10 mouse cellular contexts compared by ENCODE assay signal in genomic region chr1:23491041-23491440, GRCm38 (mm10).
DNase-seq lines count a peak whose midpoint lies in the region; ATAC-seq lines count a peak whose summit lies in the region.
"Had no signal": no experiment of that assay in that cellular context is flagged by ENCODE, and none has a peak within 500 bp of the region (broad histone marks: within the 10 kb centered on the region; RNA-seq: fewer than 3 reads in every experiment).

No protein-coding gene starts in this region.

- no peak overlapping the region for H3K27ac ChIP-seq in hindbrain, embryonic 12.5 days
- no peak overlapping the region for H3K27ac ChIP-seq in hindbrain, embryonic 11.5 days (ENCODE audit: low read depth, low read length)

- H3K9ac ChIP-seq in hindbrain, embryonic 12.5 days = no peak overlapping the region
- H3K9ac ChIP-seq in hindbrain, embryonic 11.5 days (ENCODE audit: low read depth, low read length) = no peak overlapping the region

- 66% methylated on average over 6 of the region's 6 CpGs for WGBS in hindbrain, embryonic 12.5 days
- 79% methylated on average over 6 of the region's 6 CpGs for WGBS in hindbrain, embryonic 11.5 days

- no peak for DNase-seq in hindbrain, embryonic 11.5 days (ENCODE audit: low spot score)
- DNase-seq in right cerebral cortex, postnatal 4 days = peak; percentile 6
- DNase-seq in right cerebral cortex, postnatal 14 days = no peak
- DNase-seq in kidney, postnatal 14 days = peak; percentile 30
- DNase-seq in frontal cortex, postnatal 14 days (ENCODE audit: low spot score in 2 of 2) = no peak
- no peak for DNase-seq in spleen, postnatal 4 days (ENCODE audit: low spot score in 2 of 2)
- no peak for DNase-seq in adrenal gland, adult 8-10 months
- DNase-seq: gastrocnemius, postnatal 14 days; layer of hippocampus, adult 9-11 months had no signal

- no peaks in the 10 kb centered on the region for H3K9me3 ChIP-seq in hindbrain, embryonic 12.5 days (replicated peaks)
- H3K9me3 ChIP-seq in hindbrain, embryonic 11.5 days (ENCODE audit: control insufficient read depth, low read length) = no peaks in the 10 kb centered on the region

- H3K27me3 ChIP-seq in hindbrain, embryonic 12.5 days = no peaks in the 10 kb centered on the region
- H3K27me3 ChIP-seq in hindbrain, embryonic 11.5 days (ENCODE audit: control insufficient read depth, insufficient read depth, low read length) = no peaks in the 10 kb centered on the region

- no peak overlapping the region for H3K4me3 ChIP-seq in hindbrain, embryonic 12.5 days
- H3K4me3 ChIP-seq in hindbrain, embryonic 11.5 days (ENCODE audit: low read depth, low read length) = no peak overlapping the region

- H3K36me3 ChIP-seq in hindbrain, embryonic 12.5 days = no peaks in the 10 kb centered on the region
- H3K36me3 ChIP-seq in hindbrain, embryonic 11.5 days (ENCODE audit: control insufficient read depth, insufficient read depth, low read length) = no peaks in the 10 kb centered on the region

- ATAC-seq in hindbrain, embryonic 12.5 days (ENCODE audit: low FRiP score) = peak; percentile 60; the same call in 1 of the 2 replicates
- ATAC-seq in hindbrain, embryonic 11.5 days (ENCODE audit: low FRiP score) = no peak

- H3K4me2 ChIP-seq in hindbrain, embryonic 12.5 days (replicated peaks) = 0 out of 2 replicates have a peak overlapping the region, but pooled peaks have one; percentile 13
- no peak overlapping the region for H3K4me2 ChIP-seq in hindbrain, embryonic 11.5 days (replicated peaks; ENCODE audit: low read depth, low read length)

- H3K4me1 ChIP-seq in hindbrain, embryonic 12.5 days = peaks cover 3% of the 10 kb centered on the region; the same call in 1 of the 2 replicates
- no peaks in the 10 kb centered on the region for H3K4me1 ChIP-seq in hindbrain, embryonic 11.5 days (replicated peaks; ENCODE audit: control insufficient read depth, insufficient read depth, low read length)

Comparison
In these comparisons a context has a peak if more than half of its experiments do, and no peak if none do; other contexts are left out.
1. DNase-seq: peak in right cerebral cortex, postnatal 4 days (single experiment) and kidney, postnatal 14 days (single experiment); none in hindbrain, embryonic 11.5 days (single experiment), right cerebral cortex, postnatal 14 days (single experiment), frontal cortex, postnatal 14 days (0 of 2), spleen, postnatal 4 days (0 of 2) and adrenal gland, adult 8-10 months (single experiment).